Mouse (Mus musculus): Measurements from ENCODE around the gene Ttll6.

The Ttll6 gene

DNA sequence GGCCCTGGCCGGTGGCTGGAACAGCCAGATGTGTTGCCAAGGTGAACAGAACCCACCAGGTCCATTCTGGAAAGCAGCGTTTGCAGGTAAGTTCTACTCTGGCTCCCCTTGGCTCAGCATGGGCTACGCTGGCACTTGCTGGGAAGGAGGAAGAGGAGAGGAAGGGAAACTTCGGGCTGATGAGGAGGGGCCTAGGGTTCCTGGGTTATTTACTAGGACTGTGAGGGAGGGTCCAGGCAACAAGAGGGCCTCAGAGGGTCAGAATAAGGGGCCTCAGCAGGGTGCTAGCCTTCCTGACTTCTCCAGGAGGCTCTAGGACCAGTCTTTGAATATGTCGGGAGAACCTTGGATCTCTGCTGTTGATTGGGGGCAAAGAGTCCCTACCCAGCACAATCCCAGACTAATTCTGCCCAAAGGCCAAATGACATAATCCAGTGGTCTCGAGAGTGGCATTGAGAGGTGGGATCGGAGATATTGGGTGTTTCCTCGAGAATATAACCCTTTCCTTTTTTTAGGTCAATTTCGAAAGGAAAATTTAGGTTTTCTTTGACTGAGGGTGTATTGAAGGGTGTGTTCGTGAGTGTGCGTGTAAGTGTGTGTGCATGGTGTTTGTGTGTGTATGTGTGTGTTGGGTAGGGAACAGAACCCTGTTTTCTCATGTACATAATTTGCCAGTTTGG, 61.5 kb downstream of the Ttll6 start:
- DNase-seq (ENCODE audit: low spot score in 2 of 2), result no peak

DNA sequence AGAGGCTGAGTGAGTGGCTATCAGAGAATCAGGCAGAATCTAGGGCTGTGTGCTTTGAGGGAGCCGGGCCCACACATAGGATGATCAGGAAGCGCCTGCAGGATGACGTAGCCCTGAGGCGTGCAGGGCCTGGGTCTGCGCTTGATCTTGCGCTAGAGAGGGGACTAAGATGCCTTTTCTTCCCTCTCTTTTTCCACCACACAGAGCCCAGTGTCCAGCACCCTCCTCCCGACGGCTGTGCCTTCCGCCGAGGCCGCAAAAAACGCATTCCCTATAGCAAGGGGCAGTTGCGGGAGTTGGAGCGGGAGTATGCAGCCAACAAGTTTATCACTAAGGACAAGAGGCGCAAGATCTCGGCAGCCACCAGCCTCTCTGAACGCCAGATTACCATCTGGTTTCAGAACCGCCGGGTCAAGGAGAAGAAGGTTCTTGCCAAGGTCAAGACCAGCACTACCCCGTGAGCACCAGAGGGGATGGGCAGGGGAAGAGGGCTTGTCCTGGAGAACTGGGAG, 62.2 kb downstream of the Ttll6 start:
- DNase-seq (ENCODE audit: low spot score in 2 of 2), result no peak

DNA sequence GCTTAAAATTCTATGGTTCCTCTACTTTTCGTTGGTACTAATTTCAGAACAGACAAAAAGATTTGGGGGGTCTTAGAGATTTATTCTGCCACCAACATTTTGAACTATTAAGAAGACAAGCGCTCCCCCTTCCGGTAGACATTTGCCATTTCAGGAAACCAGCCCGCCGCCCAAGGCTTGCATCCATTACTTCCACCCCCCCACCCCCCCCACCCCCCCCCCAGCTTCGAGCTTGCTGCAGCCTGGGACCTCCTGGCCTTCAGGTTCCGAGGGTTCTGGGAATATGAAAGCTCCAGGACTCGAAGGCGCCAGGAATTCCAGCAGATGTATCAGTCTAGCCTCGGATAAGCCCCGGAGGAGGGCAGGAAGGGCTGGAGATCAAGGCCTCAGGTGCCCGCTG, 65.1 kb downstream of the Ttll6 start:
- DNase-seq (ENCODE audit: low spot score in 2 of 2), result peak; percentile 27 to 35

DNA sequence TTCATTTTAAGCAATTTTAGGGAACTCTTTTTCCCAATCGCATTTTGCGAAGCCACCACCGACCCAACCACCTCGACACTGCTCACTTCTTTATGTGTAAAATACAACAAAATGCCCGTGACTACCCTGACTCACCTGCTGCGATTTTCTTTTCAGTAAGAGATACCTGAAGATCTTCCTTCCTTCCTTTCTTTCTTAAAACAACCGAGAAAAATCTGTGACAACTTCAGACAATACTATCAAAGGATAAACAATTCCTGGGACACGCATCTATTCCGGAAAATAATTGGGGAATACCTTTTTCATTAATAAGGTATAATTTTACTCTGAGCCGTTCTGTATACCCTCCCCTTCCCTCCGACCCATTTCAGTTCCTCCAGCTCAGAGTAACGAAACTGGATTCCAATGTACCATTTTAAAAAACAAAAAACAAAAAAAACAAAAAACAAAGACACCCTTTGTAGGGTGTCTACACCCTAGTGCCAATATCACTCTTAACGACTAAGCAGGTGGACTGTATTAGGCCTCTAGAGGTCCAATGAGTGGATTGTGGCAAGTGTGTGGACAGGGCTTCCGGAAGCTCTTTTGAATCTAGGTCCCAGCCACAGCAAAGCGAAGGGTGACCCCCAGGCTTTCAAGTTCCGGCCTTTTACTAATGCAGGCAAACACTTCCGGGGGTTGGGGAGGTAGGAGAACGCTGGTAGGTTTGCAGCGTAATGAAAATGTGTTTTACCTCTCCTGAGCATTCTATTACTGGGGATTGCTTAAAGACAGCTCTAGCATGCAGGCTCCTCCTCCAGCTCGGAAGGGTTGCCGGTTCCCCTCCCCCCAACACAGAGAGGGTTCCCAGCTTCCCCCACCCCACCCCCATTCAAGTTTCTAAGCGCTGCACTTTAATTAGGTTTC, 65.8 kb downstream of the Ttll6 start:
- DNase-seq (ENCODE audit: low spot score in 2 of 2), result peak in 1 of 2 experiments; percentile 33

DNA sequence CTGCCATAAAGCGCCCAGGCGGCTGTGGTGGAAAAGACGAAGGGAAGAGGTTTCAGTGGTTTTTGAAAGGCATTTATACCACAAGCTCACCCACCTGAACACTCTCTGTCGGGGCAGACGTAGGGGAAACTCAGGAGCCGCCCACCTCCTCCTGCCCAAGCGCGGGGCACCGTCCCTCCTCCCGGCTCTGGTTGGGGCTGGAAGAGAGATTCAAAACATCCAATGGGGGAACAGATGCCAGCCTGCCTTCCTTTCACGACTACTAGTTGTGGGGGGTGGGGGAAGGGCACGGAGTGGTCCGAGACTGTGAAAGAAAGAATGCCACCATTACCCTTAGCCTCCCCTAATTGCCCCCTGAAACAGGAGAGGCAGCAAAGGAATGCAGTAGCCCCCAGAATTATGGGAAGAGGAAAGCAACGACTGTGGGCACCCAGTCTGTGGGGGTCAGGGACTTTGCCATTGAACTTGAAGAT, 66.6 kb downstream of the Ttll6 start:
- no peak for DNase-seq (ENCODE audit: low spot score in 2 of 2)

DNA sequence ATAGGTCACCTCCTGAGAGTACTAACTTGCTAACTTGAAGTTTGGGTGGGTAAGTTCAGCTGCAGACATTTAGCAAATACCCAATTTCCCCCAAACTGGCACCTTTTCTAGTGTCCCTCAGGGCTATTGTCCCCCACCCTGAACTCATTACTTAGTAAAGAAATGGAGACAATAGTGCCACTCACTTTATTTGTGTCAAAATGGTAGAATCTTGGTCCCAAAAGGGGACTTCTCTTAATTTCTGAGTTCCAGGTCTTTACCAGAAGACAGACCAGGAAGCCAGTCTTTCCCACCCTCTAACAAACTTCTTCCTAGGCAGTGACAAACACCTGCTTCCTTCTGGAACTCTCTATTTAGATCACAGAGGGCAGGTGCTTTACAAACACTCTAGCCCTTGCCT, 68.2 kb downstream of the Ttll6 start:
- no peak for DNase-seq (ENCODE audit: low spot score in 2 of 2)

DNA sequence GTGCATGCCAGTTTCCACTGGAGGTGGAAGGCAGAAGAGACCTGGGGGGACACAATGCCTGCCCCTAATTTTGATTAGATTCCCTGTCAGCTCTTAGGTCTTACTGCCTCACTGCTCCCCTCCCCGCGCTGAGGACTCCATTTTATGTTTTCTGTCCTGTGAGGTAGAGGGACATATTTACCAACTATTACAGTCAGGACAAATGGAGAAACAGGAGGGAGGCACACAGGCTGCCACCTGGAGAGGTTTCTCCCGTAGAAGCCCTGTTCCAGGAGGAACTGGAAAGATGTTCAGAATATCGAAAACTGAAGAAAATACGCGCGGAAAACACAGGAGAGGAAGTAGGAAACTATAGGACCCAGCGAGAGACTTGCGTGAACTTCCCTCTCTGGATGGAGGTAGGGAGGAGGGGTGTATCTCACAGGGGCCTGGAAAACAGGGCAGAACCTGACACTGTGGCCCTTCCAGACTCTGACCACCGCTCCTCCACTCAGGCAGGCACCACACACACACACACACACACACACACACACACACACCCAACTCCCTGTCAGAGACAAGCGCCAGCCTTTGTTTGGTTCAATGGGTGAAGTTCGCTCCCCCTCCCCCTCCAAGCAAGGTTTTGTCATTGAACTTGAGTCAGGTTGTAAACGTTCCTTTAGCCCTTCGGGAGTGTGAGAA, 69.0 kb downstream of the Ttll6 start:
- no peak for DNase-seq (ENCODE audit: low spot score in 2 of 2)

DNA sequence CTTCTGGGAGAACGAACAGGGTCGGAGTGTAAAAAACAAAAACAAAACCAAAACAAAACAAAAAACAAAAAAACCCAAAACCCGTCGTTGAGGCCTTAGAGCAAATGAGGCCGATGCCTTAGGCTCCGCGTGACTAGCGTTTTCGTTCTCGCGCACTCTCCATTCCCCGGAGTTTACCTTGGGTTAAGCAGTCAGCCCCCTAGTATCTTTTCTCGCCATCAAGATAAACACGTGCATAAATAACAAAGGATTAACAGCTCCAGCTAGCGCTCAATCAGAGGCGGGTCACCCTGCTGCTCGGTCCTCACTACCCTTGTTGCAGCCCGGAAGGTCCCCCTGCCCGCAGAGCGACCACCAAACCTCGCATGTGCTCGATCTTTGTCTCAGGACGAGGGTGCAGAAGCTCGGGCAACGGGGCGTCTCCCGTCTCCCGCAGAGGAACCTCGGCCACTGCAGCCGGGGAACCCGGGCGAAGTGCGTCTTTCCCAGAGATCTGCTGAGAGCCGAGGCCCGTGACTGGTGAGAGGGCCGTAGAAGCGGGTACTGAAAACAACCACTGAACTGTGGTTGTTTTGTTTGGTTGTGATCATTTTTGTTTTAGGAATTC, 69.7 kb downstream of the Ttll6 start:
- DNase-seq (ENCODE audit: low spot score in 2 of 2), result no peak

DNA sequence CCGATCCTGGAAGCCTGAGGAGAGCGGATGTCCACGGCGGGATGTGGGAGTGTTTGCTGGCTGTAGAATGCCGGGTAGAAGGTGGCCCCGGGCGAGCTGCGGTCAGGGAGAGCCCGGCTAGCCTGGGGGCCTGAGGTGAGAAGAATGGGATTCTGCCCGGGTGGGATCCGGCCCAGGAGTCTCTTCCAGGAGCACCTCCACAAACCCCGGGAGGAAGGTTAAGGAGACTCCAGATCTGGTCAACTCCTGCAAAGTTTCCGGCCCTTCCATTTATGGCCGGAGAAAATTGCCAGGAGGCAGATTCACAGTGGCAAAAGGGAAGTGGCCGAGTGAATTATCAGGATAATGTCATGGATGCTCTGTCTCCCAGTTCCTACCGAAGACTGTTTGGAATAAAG, 70.2 kb downstream of the Ttll6 start:
- DNase-seq (ENCODE audit: low spot score in 2 of 2), result no peak

DNA sequence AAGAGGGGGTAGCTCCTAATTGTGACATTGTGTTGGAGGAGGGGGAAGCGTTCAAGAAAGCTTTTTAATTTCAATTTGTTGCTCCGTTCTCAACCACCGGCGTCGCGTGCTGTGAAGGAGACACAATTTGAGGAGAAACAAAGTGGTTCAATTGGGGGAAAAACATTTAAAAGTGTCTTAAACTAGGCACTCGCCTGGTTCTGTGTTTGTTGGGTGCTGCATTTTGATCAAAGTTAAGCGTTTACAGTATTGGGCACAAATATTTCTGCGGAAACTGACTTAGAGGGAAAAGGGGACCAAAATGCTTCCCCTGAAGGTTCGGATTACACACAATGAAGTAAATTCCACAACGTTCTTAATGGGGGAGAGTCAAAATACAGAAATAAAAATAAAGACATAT, 70.8 kb downstream of the Ttll6 start:
- no peak for DNase-seq (ENCODE audit: low spot score in 2 of 2)

DNA sequence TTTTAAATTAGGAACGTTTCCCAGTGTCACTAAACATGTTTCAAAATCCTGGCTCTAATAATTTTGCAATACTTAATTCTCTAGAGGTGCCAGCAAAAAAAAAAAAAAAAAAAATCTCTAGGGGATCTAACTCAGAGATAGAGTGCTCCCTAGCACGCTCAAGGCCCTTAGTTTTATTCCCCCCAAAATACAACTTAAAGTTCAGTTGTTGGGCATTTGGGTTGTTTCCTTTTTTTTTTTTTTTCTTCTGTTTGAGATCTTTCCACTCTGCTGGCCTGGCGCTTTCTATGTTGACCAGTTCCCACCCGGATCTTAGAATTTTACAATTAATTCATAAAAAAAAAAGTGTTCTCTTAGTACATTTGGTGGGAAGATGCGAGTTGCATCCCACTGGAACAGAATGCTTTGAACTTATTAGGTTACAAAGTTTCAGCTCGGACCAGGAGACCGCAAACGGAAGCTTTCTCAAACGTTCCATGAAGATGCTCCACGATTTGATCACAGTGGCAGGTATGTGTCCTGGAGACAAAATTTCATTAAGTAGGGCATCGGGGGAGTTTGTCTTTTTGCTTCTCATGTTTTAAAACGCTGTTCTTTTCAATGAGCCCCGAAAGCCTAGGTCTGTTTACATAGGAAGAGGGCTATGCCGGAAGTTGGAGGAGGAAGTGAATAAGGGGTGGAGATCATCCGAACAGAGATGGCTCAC, 72.0 kb downstream of the Ttll6 start:
- DNase-seq (ENCODE audit: low spot score in 2 of 2), result no peak

Measured in natural killer cell, adult 2 months (primary cell).